Mouse (Mus musculus) stomach, postnatal 0 days (tissue): Measurements from ENCODE around the gene Itga9.

Experiments
- CTCF ChIP-seq: IDR thresholded peaks from 2 replicates; pipeline ENCODE4 v1.5.1; 2016; ENCODE audit warnings: antibody characterized with exemption, low read depth, mild to moderate bottlenecking, moderate library complexity
- EP300 ChIP-seq: optimal IDR thresholded peaks from 2 replicates; pipeline ENCODE3; 2016; ENCODE audit warnings: antibody characterized with exemption

DNA sequence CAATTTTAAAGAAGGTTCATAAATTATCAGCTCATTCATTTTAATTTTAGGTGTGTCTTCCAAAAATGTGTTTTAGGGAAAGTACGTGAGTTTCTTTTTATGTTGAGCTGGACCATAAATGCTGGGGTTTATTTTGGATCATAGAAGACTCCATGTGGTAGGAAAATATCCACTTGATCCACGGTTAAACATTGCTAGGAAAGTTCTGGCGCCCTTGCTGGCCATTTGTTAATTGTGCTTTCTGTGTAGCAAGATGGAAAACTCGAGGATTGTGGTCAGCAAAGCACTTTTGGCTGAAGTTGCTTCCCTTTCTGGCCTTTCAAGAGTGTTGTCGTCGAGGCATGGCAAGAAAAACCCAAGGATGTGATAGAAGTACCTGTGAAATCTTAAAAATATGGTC lies 179.3 kb downstream of the Itga9 start:
- no peak for TF ChIP-seq CTCF
- no peak for TF ChIP-seq EP300
